Mouse (Mus musculus): ENCODE measurements around the gene Trem1. TPM values are rescaled to one million over a fixed set of nuclear protein-coding genes. Genes with fewer than 3 reads are reported as not detected.

Trem1 gene
- 0.17 and 0.23 TPM in 2 replicates for polyA plus RNA-seq (2014; fragmentation: Nextera tagmentation; extraction: Ambion mirVana)

DNA sequence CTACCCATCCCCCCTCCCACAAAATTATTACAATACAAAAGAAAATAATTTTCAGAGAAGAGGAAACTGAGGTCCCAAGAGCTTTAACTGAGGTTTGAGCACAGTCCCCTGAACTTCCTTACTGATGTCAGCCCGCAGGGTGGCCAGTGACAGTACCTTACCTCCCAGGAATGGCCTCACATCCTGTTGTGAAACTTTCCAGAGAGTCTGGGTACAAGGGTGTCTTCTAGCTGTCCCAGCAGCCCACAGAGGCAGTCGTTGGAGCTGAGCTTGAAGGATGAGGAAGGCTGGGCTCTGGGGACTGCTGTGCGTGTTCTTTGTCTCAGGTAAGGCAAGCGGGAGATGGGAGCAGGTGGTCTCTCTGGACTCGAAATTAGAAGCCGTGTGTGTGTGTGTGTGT, at the start of gene Trem1:
Trem1 (plus strand) TSS at position 251 of the 400 bp plus-strand sequence.
- Histone ChIP-seq H3K9ac (ENCODE audit: low read length) (no peak within 1 kb of the TSS), H3K4me2 (ENCODE audit: low read length) (no peak within 1 kb of the TSS), H3K36me3 (ENCODE audit: control insufficient read depth, insufficient read depth, low read length) (no peaks in the 10 kb centered on the region), H3K9me3 (ENCODE audit: control insufficient read depth, low read length) (no peaks in the 10 kb centered on the region), H3K27me3 (replicated peaks; ENCODE audit: control insufficient read depth, insufficient read depth, low read length) (no peaks in the 10 kb centered on the region), H3K27ac (ENCODE audit: low read depth) (no peak within 1 kb of the TSS), H3K4me3 (ENCODE audit: low read depth, low read length) (no peak within 1 kb of the TSS), H3K4me1 (replicated peaks; ENCODE audit: control insufficient read depth, insufficient read depth, low read length) (no peaks in the 10 kb centered on the region; the same call in 1 of the 2 replicates)
- WGBS = 72% methylated on average over 6 of the region's 6 CpGs
- DNase-seq (ENCODE audit: low spot score) (no peak), ATAC-seq (replicated peaks; ENCODE audit: low FRiP score, low TSS enrichment, low read depth) (no peak)

DNA sequence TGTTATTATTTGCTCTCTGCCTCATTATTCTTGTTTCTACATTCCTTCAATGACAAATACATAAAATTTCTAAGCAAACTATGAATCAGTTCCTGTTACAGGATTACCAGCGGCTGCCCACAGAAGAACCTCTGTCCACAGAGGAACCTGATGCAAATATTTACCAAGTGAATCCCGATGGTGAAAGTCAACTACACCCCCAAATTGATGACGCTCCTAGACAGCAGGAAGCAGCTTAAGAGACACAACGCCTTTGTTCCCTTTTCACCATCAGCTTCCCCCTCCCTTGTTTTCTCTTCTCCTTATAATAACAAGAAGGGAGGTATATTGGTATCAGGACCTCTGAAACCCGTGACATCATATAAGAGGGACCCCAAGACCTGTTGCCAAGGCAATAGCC, 47.3 kb upstream of the Trem1 start:
- H3K4me1 ChIP-seq (replicated peaks; ENCODE audit: control insufficient read depth, insufficient read depth, low read length) = no peaks in the 10 kb centered on the region
- no peak overlapping the region for H3K4me2 ChIP-seq (ENCODE audit: low read length)
- H3K9ac ChIP-seq (ENCODE audit: low read length) = no peak overlapping the region
- H3K36me3 ChIP-seq (ENCODE audit: control insufficient read depth, insufficient read depth, low read length) = no peaks in the 10 kb centered on the region
- WGBS = 57% methylated on average over 5 of the region's 5 CpGs
- H3K9me3 ChIP-seq (ENCODE audit: control insufficient read depth, low read length) = no peaks in the 10 kb centered on the region
- H3K4me3 ChIP-seq (ENCODE audit: low read depth, low read length) = no peak overlapping the region
- ATAC-seq (replicated peaks; ENCODE audit: low FRiP score, low TSS enrichment, low read depth) (no peak), DNase-seq (ENCODE audit: low spot score) (no peak)
- H3K27me3 ChIP-seq (replicated peaks; ENCODE audit: control insufficient read depth, insufficient read depth, low read length) = no peaks in the 10 kb centered on the region
- H3K27ac ChIP-seq (ENCODE audit: low read depth) = no peak overlapping the region

DNA sequence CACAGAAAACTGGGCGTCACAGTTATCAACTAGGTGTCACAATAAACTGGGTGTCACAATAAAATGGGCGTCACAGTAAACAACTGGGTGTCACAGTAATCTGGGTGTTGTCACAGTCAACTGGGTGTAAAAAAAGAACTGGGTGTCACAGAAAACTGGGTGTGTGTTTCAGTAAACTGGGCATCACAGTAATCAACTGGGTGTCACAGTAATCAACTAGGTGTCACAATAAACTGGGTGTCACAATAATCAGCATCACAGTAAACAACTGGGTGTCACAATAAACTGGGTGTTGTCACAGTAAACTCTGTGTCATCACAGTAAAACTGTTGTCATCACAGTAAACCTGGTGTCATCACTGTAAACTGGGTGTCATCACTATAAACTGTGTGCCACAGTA, 40.2 kb upstream of the Trem1 start:
- no peaks in the 10 kb centered on the region for H3K9me3 ChIP-seq (ENCODE audit: control insufficient read depth, low read length)
- WGBS = 73% methylated on average over 2 of the region's 2 CpGs
- no peak for DNase-seq (ENCODE audit: low spot score)
- H3K36me3 ChIP-seq (ENCODE audit: control insufficient read depth, insufficient read depth, low read length) = no peaks in the 10 kb centered on the region
- H3K27ac ChIP-seq (ENCODE audit: low read depth) = no peak overlapping the region
- H3K9ac ChIP-seq (ENCODE audit: low read length) = no peak overlapping the region
- no peaks in the 10 kb centered on the region for H3K27me3 ChIP-seq (replicated peaks; ENCODE audit: control insufficient read depth, insufficient read depth, low read length)
- no peaks in the 10 kb centered on the region for H3K4me1 ChIP-seq (replicated peaks; ENCODE audit: control insufficient read depth, insufficient read depth, low read length)
- ATAC-seq (replicated peaks; ENCODE audit: low FRiP score, low TSS enrichment, low read depth) = no peak
- no peak overlapping the region for H3K4me3 ChIP-seq (ENCODE audit: low read depth, low read length)
- H3K4me2 ChIP-seq (ENCODE audit: low read length) = no peak overlapping the region

DNA sequence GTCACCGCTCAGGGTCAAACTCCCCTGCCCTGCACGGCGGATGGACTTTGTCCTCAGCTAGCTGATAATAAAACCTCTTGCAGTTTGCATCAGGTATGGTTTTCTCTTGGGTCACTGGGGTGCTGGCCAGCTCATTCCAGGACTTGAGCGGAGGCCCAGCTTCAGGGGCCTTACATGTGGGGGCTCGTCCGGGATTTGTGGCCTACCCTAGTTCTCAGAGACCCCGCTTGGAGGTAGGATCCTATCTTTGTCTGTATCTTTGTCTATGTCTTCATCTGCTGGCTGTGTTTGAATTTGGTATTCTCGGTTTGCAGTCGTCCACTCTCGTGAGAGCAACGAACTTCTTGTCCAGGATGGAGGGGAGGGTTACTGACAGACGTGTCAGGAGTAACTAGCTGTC, 29.5 kb upstream of the Trem1 start:
- H3K27me3 ChIP-seq (replicated peaks; ENCODE audit: control insufficient read depth, insufficient read depth, low read length) = no peaks in the 10 kb centered on the region
- no peak overlapping the region for H3K4me3 ChIP-seq (ENCODE audit: low read depth, low read length)
- H3K9me3 ChIP-seq (ENCODE audit: control insufficient read depth, low read length) = peaks cover 8% of the 10 kb centered on the region; the same call in 1 of the 2 replicates
- H3K36me3 ChIP-seq (ENCODE audit: control insufficient read depth, insufficient read depth, low read length) = no peaks in the 10 kb centered on the region
- H3K4me2 ChIP-seq (ENCODE audit: low read length) = no peak overlapping the region
- no peak for DNase-seq (ENCODE audit: low spot score)
- no peak for ATAC-seq (replicated peaks; ENCODE audit: low FRiP score, low TSS enrichment, low read depth)
- H3K4me1 ChIP-seq (replicated peaks; ENCODE audit: control insufficient read depth, insufficient read depth, low read length) = no peaks in the 10 kb centered on the region
- no peak overlapping the region for H3K9ac ChIP-seq (ENCODE audit: low read length)
- WGBS = 94% methylated on average over 12 of the region's 12 CpGs
- H3K27ac ChIP-seq (ENCODE audit: low read depth) = no peak overlapping the region

DNA sequence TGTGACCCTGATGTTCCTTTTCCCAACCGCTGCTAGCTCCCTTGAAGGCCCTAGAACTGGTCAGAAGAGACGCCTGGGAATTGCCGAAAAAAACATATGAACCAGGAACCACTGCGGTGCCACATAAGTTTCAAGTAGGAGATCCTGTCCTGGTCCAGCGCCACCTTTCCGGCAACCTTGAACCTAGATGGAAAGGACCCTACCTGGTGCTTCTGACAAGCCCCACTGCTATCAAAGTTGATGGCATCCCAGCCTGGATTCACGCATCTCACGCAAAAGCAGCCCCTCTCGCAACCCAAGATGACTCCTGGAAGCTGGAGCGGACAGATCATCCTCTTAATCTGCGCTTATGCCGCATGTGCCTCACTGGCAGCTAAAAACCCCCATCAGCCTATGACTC, 20.0 kb upstream of the Trem1 start:
- no peak overlapping the region for H3K27ac ChIP-seq (ENCODE audit: low read depth)
- ATAC-seq (replicated peaks; ENCODE audit: low FRiP score, low TSS enrichment, low read depth) (no peak), DNase-seq (ENCODE audit: low spot score) (no peak)
- H3K9me3 ChIP-seq (ENCODE audit: control insufficient read depth, low read length) = no peaks in the 10 kb centered on the region
- H3K4me3 ChIP-seq (ENCODE audit: low read depth, low read length) = no peak overlapping the region
- WGBS = 94% methylated on average over 12 of the region's 12 CpGs
- no peaks in the 10 kb centered on the region for H3K27me3 ChIP-seq (replicated peaks; ENCODE audit: control insufficient read depth, insufficient read depth, low read length)
- no peak overlapping the region for H3K9ac ChIP-seq (ENCODE audit: low read length)
- no peaks in the 10 kb centered on the region for H3K36me3 ChIP-seq (ENCODE audit: control insufficient read depth, insufficient read depth, low read length)
- no peak overlapping the region for H3K4me2 ChIP-seq (ENCODE audit: low read length)
- H3K4me1 ChIP-seq (replicated peaks; ENCODE audit: control insufficient read depth, insufficient read depth, low read length) = no peaks in the 10 kb centered on the region

DNA sequence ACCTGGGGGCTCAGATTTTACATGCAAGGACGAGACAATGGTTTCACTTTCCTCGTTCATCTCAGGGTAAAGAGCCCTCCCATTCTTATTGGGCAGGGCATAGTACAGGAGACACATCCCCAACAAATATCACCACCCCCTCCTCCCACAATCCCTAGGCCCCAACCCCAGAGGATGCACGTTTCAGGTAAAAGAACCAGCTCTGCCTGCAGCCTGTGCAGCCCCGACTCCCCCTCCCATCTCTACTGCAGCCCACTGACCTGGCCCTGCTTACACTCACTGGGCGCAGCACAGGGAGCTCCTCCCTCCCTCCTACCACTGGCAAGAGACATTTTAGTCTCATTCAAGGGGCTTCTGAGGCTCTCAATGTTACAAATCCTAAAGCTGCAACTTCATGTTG, 19.1 kb upstream of the Trem1 start:
- whole genome bisulfite sequencing = 73% methylated on average over 5 of the region's 5 CpGs

DNA sequence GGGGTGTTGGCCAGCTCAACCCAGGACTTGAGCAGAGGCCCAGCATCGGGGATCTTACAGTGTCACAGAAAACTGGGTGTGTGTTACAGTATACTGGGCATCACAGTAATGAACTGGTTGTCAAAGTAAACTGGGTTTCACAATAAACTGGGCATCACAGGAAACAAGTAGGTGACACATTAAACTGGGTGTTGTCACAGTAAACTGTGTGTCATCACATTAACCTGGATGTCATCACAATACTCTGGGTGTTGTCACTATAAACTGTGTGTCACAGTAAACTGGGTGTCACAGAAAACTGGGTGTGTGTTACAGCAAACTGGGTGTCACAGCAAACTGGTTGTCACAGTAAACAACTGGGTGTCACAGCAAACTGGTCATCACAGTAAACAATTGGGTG, 17.1 kb upstream of the Trem1 start:
- 84% methylated on average over 1 of the region's 1 CpGs for WGBS
- DNase-seq (ENCODE audit: low spot score) (no peak), ATAC-seq (replicated peaks; ENCODE audit: low FRiP score, low TSS enrichment, low read depth) (no peak)
- Histone ChIP-seq H3K27ac (ENCODE audit: low read depth) (no peak overlapping the region), H3K27me3 (replicated peaks; ENCODE audit: control insufficient read depth, insufficient read depth, low read length) (no peaks in the 10 kb centered on the region), H3K9me3 (ENCODE audit: control insufficient read depth, low read length) (no peaks in the 10 kb centered on the region), H3K9ac (ENCODE audit: low read length) (no peak overlapping the region), H3K4me3 (ENCODE audit: low read depth, low read length) (no peak overlapping the region), H3K4me2 (ENCODE audit: low read length) (no peak overlapping the region), H3K36me3 (ENCODE audit: control insufficient read depth, insufficient read depth, low read length) (no peaks in the 10 kb centered on the region), H3K4me1 (replicated peaks; ENCODE audit: control insufficient read depth, insufficient read depth, low read length) (no peaks in the 10 kb centered on the region)

More for the DNA sequence above, 19.1 kb upstream of the Trem1 start:
- Histone ChIP-seq H3K27ac (ENCODE audit: low read depth) (no peak overlapping the region), H3K9me3 (ENCODE audit: control insufficient read depth, low read length) (no peaks in the 10 kb centered on the region), H3K27me3 (replicated peaks; ENCODE audit: control insufficient read depth, insufficient read depth, low read length) (no peaks in the 10 kb centered on the region), H3K9ac (ENCODE audit: low read length) (no peak overlapping the region), H3K4me2 (ENCODE audit: low read length) (no peak overlapping the region), H3K36me3 (ENCODE audit: control insufficient read depth, insufficient read depth, low read length) (no peaks in the 10 kb centered on the region), H3K4me3 (ENCODE audit: low read depth, low read length) (no peak overlapping the region), H3K4me1 (replicated peaks; ENCODE audit: control insufficient read depth, insufficient read depth, low read length) (no peaks in the 10 kb centered on the region)
- DNase-seq (ENCODE audit: low spot score) (no peak), ATAC-seq (replicated peaks; ENCODE audit: low FRiP score, low TSS enrichment, low read depth) (no peak)

DNA sequence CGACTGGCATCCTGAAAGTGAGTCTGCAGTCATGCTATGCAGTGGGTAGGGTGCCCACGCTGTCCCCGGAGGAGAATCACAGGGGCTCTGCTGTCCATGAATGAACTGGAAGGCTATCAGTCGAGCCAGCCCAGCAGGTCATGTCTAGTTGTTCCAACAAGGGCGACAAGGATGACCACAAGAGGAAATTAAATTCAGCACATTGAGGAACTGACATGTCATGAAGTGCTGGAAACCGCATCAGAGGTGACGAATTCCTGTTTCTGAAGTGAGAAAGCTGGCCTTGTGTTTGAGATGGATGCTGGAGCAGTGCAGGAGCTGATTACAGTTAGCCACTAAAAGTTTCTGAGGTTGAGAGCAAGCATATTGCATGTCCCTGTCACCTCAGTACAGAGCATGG, 1.9 kb upstream of the Trem1 start:
- Histone ChIP-seq H3K4me3 (ENCODE audit: low read depth, low read length) (no peak overlapping the region), H3K27me3 (replicated peaks; ENCODE audit: control insufficient read depth, insufficient read depth, low read length) (no peaks in the 10 kb centered on the region), H3K9ac (ENCODE audit: low read length) (no peak overlapping the region), H3K27ac (ENCODE audit: low read depth) (no peak overlapping the region), H3K4me2 (ENCODE audit: low read length) (no peak overlapping the region), H3K9me3 (ENCODE audit: control insufficient read depth, low read length) (no peaks in the 10 kb centered on the region), H3K36me3 (ENCODE audit: control insufficient read depth, insufficient read depth, low read length) (no peaks in the 10 kb centered on the region), H3K4me1 (replicated peaks; ENCODE audit: control insufficient read depth, insufficient read depth, low read length) (no peaks in the 10 kb centered on the region; the same call in 1 of the 2 replicates)
- 84% methylated on average over 7 of the region's 7 CpGs for WGBS
- ATAC-seq (replicated peaks; ENCODE audit: low FRiP score, low TSS enrichment, low read depth) = no peak
- DNase-seq (ENCODE audit: low spot score) = no peak

DNA sequence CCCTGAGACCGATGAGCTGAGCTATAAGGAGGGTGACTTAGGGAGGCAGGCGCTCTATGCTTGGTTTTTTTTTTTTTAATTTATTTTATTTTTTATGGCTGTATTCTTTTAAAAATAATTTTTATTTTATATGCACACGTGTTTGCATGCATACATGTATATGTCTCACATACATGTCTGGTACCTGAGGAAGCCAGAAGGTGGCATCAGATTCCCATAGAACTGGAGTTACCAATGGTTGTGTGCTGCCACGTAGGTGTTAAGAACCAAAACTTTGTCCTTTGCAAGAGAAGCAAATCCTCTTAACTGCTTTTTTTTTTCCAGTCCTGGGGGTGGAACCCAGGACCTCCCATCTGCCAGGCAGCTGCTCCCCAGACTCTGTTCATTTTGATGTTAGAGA, 1.2 kb downstream of the Trem1 start:
- Histone ChIP-seq H3K36me3 (ENCODE audit: control insufficient read depth, insufficient read depth, low read length) (no peaks in the 10 kb centered on the region), H3K9ac (ENCODE audit: low read length) (no peak overlapping the region), H3K4me2 (ENCODE audit: low read length) (no peak overlapping the region), H3K27me3 (replicated peaks; ENCODE audit: control insufficient read depth, insufficient read depth, low read length) (no peaks in the 10 kb centered on the region), H3K4me3 (ENCODE audit: low read depth, low read length) (no peak overlapping the region), H3K4me1 (replicated peaks; ENCODE audit: control insufficient read depth, insufficient read depth, low read length) (no peaks in the 10 kb centered on the region; the same call in 1 of the 2 replicates), H3K27ac (ENCODE audit: low read depth) (no peak overlapping the region), H3K9me3 (ENCODE audit: control insufficient read depth, low read length) (no peaks in the 10 kb centered on the region)
- ATAC-seq (replicated peaks; ENCODE audit: low FRiP score, low TSS enrichment, low read depth) (no peak), DNase-seq (ENCODE audit: low spot score) (no peak)
- 92% methylated on average over 4 of the region's 4 CpGs for WGBS

All from intestine, embryonic 14.5 days (tissue).